Mouse (Mus musculus) limb, embryonic 14.5 days (tissue): ENCODE data around the gene Tnrc6c. TPM values are rescaled to one million over a fixed set of nuclear protein-coding genes. Genes with fewer than 3 reads are reported as not detected.
A peak's percentile ranks its signal among the peaks of the same experiment; 100 is the strongest.

Source experiments
- ATAC-seq: fragments of 200-750 bp; cut with Nextera tagmentation; 2 replicates; pipeline ENCODE4 v1.8.0; 2017; ENCODE audit warnings: low read depth, moderate number of reproducible peaks, moderate TSS enrichment; ENCODE audit not compliant: low FRiP score
- DNase-seq: peaks from one replicate; pipeline ENCODE4 v3.0.0-alpha.2; 2015; ENCODE audit warnings: low spot score
- H3K27ac ChIP-seq: fragments of 300-500 bp; sonication (generic); replicated peaks from 2 replicates; pipeline ENCODE4 v1.5.1; 2014; ENCODE audit warnings: low read depth, mild to moderate bottlenecking, low read length, moderate library complexity, mixed read lengths
- H3K27me3 ChIP-seq: fragments of 300-500 bp; sonication (generic); 2 replicates; pipeline ENCODE4 v1.6.1; 2014; ENCODE audit warnings: low read length, mixed read lengths; ENCODE audit not compliant: control insufficient read depth, insufficient read depth
- H3K36me3 ChIP-seq: fragments of 300-500 bp; sonication (generic); 2 replicates; pipeline ENCODE4 v1.6.1; 2014; ENCODE audit warnings: mild to moderate bottlenecking, low read length, moderate library complexity, mixed read lengths; ENCODE audit not compliant: control insufficient read depth, insufficient read depth
- H3K4me1 ChIP-seq: fragments of 300-500 bp; sonication (generic); 2 replicates; pipeline ENCODE4 v1.6.1; 2014; ENCODE audit warnings: antibody characterized with exemption, low read length, mixed read lengths; ENCODE audit not compliant: control insufficient read depth, insufficient read depth
- H3K4me2 ChIP-seq: fragments of 300-500 bp; sonication (generic); replicated peaks from 2 replicates; pipeline ENCODE4 v1.6.1; 2014; ENCODE audit warnings: low read depth, mild to moderate bottlenecking, low read length, moderate library complexity; ENCODE audit not compliant: severe bottlenecking
- H3K4me3 ChIP-seq: fragments of 300-500 bp; sonication (generic); replicated peaks from 2 replicates; pipeline ENCODE4 v1.5.1; 2014; ENCODE audit warnings: low read length
- H3K9ac ChIP-seq: fragments of 300-500 bp; sonication (generic); 2 replicates; pipeline ENCODE4 v1.6.1; 2014; ENCODE audit warnings: mild to moderate bottlenecking, low read depth, low read length, moderate library complexity; ENCODE audit not compliant: severe bottlenecking
- H3K9me3 ChIP-seq: fragments of 300-500 bp; sonication (generic); 2 replicates; pipeline ENCODE4 v1.6.1; 2016; ENCODE audit warnings: low read length; ENCODE audit not compliant: control insufficient read depth
- POLR2A ChIP-seq: fragments of 200-500 bp; IDR thresholded peaks from 2 replicates; pipeline ENCODE4 v1.8.0; 2012; ENCODE audit warnings: inconsistent platforms, mild to moderate bottlenecking, moderate library complexity, borderline replicate concordance; ENCODE audit not compliant: insufficient read depth, insufficient read length; ENCODE audit errors: extremely low read depth
- WGBS: fragments of 180-500 bp; shearing (Covaris S2); extraction: QIAGEN DNeasy Blood & Tissue Kit; methylation state at CpG from one replicate; pipeline ENCODE4 v1.1.7; 2014; 5-methylcytosine and 5-hydroxymethylcytosine counted together
- polyA plus RNA-seq, 2 experiments: library from polyadenylated mRNA; depleted of rRNA in 1 of 2; stranded (reverse) in 1 of 2; unstranded in 1 of 2; fragments of >200 nt; fragmentation: Nextera tagmentation in 1 of 2; extraction: Ambion mirVana in 1 of 2; gene quantifications; 2 replicates each; pipeline versions ENCODE4 v1.2.1 to v1.2.3; 2012 to 2014

Gene Tnrc6c
- polyA plus RNA-seq, 2 experiments = 18.1 to 34.7 TPM

DNA sequence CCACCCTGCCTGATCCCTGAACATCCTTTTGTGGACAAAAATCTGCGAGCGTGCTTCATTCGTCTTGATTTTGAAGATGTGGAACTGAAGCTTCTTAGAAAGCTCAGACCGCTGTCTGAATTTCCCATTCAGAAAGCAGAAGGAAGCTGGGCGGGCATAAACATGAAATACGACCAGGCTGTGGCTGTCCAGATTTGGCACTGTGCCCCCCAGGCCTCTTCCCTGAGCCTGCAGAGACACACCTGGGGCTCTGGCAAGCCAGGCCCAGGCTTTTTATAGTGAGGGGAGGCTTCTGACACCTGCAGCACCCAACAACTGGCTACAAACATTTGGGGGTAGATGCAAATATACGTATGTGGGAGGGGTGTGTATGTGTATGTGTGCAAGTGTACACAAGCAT lies 35.3 kb upstream of the Tnrc6c start:
- Histone ChIP-seq H3K27ac (peak overlapping the region; percentile 50; the same call in 1 of the 2 replicates), H3K9ac (no peak overlapping the region)

DNA sequence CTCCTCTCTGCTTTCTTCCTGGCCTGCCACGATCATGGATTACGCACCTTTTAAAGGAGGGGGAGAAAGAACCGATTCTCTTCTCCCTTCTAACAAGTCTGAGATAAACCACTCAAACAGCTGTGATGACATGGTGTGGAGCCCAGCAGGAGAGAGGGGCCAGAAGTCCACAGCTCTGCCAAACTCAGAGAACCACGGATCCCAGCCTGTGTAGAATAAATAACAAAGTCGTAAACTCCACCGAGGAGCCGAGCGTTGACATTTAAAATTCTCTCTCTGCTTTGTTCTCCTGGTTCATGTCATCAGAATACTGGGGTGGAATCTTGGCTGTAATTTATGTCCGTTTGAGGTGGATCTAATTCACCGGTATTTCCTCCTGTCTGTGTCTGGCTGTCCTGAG lies 34.5 kb upstream of the Tnrc6c start:
- no peak overlapping the region for H3K4me3 ChIP-seq
- 20% methylated on average over 10 of the region's 10 CpGs for WGBS
- H3K4me1 ChIP-seq = peaks cover 37% of the 10 kb centered on the region
- 0 out of 2 replicates have a peak overlapping the region, but pooled peaks have one; percentile 19 for H3K27ac ChIP-seq
- no peak overlapping the region for H3K4me2 ChIP-seq
- no peaks in the 10 kb centered on the region for H3K36me3 ChIP-seq
- no peaks in the 10 kb centered on the region for H3K9me3 ChIP-seq
- TF ChIP-seq POLR2A = no peak
- DNase-seq (peak; percentile 43), ATAC-seq (no peak)
- no peak overlapping the region for H3K9ac ChIP-seq
- H3K27me3 ChIP-seq = peaks cover 6% of the 10 kb centered on the region; the same call in 1 of the 2 replicates

More for the DNA sequence above, 35.3 kb upstream of the Tnrc6c start:
- peak; percentile 18 for DNase-seq
- Histone ChIP-seq H3K4me2 (0 out of 2 replicates have a peak overlapping the region, but pooled peaks have one; percentile 5), H3K27me3 (peaks cover 6% of the 10 kb centered on the region; the same call in 1 of the 2 replicates), H3K4me3 (no peak overlapping the region), H3K9me3 (no peaks in the 10 kb centered on the region), H3K4me1 (peaks cover 37% of the 10 kb centered on the region), H3K36me3 (no peaks in the 10 kb centered on the region)
- WGBS = 41% methylated on average over 7 of the region's 7 CpGs
- TF ChIP-seq POLR2A = no peak
- ATAC-seq = no peak

DNA sequence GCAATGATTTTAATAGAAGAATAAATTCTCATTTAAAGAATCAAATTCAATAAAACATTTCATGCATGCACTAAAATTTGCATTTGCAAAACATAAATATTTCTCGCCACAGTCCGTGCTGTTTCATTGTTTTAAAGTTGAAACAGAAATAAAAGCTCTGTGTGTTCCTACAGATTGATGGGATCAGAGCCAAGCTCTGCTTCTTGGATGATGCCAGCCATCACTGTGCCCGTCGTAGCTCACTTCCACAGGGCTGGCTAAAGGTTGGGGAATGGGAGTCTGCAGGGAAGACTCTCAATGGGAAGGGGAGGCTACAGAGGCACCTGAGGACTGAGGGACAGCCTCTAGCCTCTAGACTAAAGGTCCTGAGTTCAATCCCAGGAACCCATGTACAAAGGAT lies 28.9 kb upstream of the Tnrc6c start:
- Histone ChIP-seq H3K27ac (no peak overlapping the region), H3K4me3 (no peak overlapping the region)
- WGBS = 68% methylated on average over 4 of the region's 4 CpGs

DNA sequence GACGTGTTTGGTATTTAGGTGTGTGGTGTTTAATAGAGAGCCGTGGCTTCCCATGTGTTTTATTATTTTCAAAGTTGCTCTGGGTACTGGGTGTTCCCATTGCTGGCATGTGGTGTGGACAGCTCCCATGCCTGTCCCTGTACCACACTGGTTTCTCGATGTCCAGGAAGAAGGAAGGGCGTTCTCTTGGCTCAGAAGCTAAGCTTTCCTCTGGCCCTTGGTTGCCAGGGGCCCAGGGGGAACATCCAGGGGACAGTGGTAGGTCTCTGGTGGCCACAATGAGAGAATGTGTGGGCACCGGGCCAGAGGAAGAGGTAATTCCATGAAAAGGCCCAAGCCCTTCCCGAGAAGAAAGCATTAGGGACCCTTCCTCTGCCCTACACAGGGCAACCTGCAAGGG lies 27.5 kb upstream of the Tnrc6c start:
- no peak overlapping the region for H3K27ac ChIP-seq
- H3K9ac ChIP-seq = no peak overlapping the region
- no peaks in the 10 kb centered on the region for H3K9me3 ChIP-seq
- no peak for ATAC-seq
- WGBS = 55% methylated on average over 6 of the region's 6 CpGs
- H3K4me3 ChIP-seq = no peak overlapping the region
- peaks cover 18% of the 10 kb centered on the region for H3K4me1 ChIP-seq
- no peaks in the 10 kb centered on the region for H3K36me3 ChIP-seq
- no peak overlapping the region for H3K4me2 ChIP-seq
- no peak for TF ChIP-seq POLR2A
- no peak for DNase-seq
- no peaks in the 10 kb centered on the region for H3K27me3 ChIP-seq

More for the DNA sequence above, 28.9 kb upstream of the Tnrc6c start:
- no peak overlapping the region for H3K4me2 ChIP-seq
- no peak overlapping the region for H3K9ac ChIP-seq
- no peaks in the 10 kb centered on the region for H3K36me3 ChIP-seq
- H3K27me3 ChIP-seq = no peaks in the 10 kb centered on the region
- H3K4me1 ChIP-seq = peaks cover 18% of the 10 kb centered on the region
- no peaks in the 10 kb centered on the region for H3K9me3 ChIP-seq
- no peak for DNase-seq
- no peak for TF ChIP-seq POLR2A
- no peak for ATAC-seq

DNA sequence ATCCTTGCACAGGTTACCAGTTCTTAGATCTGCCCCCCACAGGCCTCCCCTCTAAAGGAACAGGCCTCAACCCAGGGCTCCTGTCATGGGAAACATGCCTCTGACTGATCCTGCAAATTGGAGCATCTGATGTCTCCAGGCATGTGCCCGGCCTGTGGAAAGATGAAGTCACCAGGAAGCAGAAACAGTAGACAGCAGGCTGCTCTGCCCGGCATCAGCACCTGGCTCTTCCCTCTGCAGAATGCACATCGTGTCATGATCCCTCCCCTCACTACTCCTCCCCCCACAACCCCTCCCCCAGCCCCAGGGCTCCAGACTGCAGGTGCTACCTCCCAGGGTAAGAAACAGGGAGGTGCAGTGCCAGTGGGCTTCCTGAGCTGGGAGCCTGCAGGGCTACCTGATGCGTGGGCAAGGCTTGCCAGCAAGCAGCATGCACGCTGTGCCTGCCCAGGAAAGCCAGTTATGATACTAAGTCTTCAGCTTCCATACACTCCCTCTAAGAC lies 27.0 kb upstream of the Tnrc6c start:
- Histone ChIP-seq H3K27me3 (no peaks in the 10 kb centered on the region), H3K27ac (no peak overlapping the region), H3K4me2 (no peak overlapping the region), H3K4me3 (no peak overlapping the region), H3K4me1 (peaks cover 18% of the 10 kb centered on the region), H3K9me3 (no peaks in the 10 kb centered on the region), H3K36me3 (no peaks in the 10 kb centered on the region), H3K9ac (no peak overlapping the region)
- ATAC-seq = no peak
- DNase-seq = no peak
- no peak for TF ChIP-seq POLR2A
- 18% methylated on average over 5 of the region's 5 CpGs for WGBS
